Mouse (Mus musculus) embryonic facial prominence, embryonic 10.5 days (tissue): ENCODE measurements around the gene Celsr3. TPM values are rescaled to one million over a fixed set of nuclear protein-coding genes. Genes with fewer than 3 reads are reported as not detected.
A peak's percentile ranks its signal among the peaks of the same experiment; 100 is the strongest.

ENCODE experiments used
- DNase-seq: peaks from one replicate; pipeline ENCODE4 v3.0.0-alpha.2; 2017; ENCODE audit warnings: low spot score
- H3K27ac ChIP-seq: fragments of 300-500 bp; sonication (generic); replicated peaks from 2 replicates; pipeline ENCODE4 v1.5.1; 2016; ENCODE audit warnings: mild to moderate bottlenecking
- H3K27me3 ChIP-seq: fragments of 300-500 bp; sonication (generic); replicated peaks from 2 replicates; pipeline ENCODE4 v1.6.1; 2016; ENCODE audit warnings: low read depth, mild to moderate bottlenecking; ENCODE audit not compliant: poor library complexity, severe bottlenecking
- H3K36me3 ChIP-seq: fragments of 300-500 bp; sonication (generic); replicated peaks from 2 replicates; pipeline ENCODE4 v1.6.1; 2016; ENCODE audit warnings: mild to moderate bottlenecking, moderate library complexity
- H3K4me1 ChIP-seq: fragments of 300-500 bp; sonication (generic); 2 replicates; pipeline ENCODE4 v1.6.1; 2016
- H3K4me3 ChIP-seq: fragments of 300-500 bp; sonication (generic); 2 replicates; pipeline ENCODE4 v1.5.1; 2016; ENCODE audit warnings: mild to moderate bottlenecking, moderate library complexity
- H3K9me3 ChIP-seq: fragments of 300-500 bp; sonication (generic); 2 replicates; pipeline ENCODE4 v1.6.1; 2016; ENCODE audit warnings: mild to moderate bottlenecking
- WGBS: fragments of 180-500 bp; shearing (Covaris S2); methylation state at CpG from one replicate; pipeline ENCODE4 v1.1.7; 2016; 5-methylcytosine and 5-hydroxymethylcytosine counted together
- polyA plus RNA-seq: library from polyadenylated mRNA; unstranded; fragments of >200 nt; fragmentation: Nextera tagmentation; extraction: Ambion mirVana; gene quantifications from 2 replicates; pipeline ENCODE4 v1.2.1, GENCODE M21; 2016

Gene Celsr3
- polyA plus RNA-seq, 1 experiment from 2014 or later, result 1.6 TPM

DNA sequence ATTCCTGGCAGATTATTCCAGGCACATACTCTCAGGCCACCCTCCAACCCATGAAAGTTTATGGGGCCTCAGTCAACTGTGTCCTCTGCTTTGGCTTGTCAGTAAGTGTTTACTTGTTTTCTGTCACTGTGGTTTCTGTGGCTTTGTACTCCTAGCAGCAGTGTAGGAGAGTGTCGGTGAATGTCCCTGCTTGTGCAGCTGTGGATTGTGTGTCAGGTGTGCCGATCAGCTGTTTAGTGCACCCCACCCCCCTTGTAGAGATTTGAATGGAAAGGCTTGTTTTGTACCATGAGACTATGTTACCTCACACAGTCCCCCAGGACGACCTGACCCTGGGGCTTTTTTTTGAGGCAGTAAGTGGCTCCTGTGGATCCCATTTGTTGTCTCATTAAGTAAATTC lies 33.4 kb upstream of the Celsr3 start:
- Histone ChIP-seq H3K4me1 (peaks cover 63% of the 10 kb centered on the region), H3K4me3 (no peak overlapping the region), H3K27me3 (no peaks in the 10 kb centered on the region), H3K9me3 (no peaks in the 10 kb centered on the region), H3K36me3 (peaks cover 49% of the 10 kb centered on the region), H3K27ac (no peak overlapping the region)
- DNase-seq, result no peak
- WGBS, result 60% methylated on average over 3 of the region's 3 CpGs

DNA sequence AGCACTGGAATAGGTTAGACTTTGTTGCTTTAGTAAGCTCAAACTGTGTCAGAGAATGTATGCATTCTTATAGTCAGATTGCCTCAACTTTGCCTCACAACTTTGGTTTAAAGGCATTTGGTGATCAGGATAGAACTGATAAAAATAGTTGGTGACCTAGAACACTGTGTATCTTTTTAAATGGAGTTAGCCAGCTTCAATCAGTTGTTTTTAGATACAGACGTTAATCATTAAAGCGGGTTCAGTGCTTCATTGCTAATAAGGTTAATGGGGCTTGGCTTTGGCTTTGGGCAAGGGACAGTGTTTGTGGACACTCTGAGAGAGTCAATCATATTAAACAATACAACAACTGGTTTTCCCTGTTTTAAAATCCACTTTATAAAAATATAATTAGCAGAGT lies 30.8 kb upstream of the Celsr3 start:
- WGBS, result 71% methylated on average over 2 of the region's 2 CpGs
- no peak for DNase-seq
- no peaks in the 10 kb centered on the region for H3K27me3 ChIP-seq
- peaks cover 42% of the 10 kb centered on the region for H3K4me1 ChIP-seq
- no peak overlapping the region for H3K27ac ChIP-seq
- H3K36me3 ChIP-seq, result peaks cover 59% of the 10 kb centered on the region
- no peak overlapping the region for H3K4me3 ChIP-seq
- H3K9me3 ChIP-seq, result no peaks in the 10 kb centered on the region

DNA sequence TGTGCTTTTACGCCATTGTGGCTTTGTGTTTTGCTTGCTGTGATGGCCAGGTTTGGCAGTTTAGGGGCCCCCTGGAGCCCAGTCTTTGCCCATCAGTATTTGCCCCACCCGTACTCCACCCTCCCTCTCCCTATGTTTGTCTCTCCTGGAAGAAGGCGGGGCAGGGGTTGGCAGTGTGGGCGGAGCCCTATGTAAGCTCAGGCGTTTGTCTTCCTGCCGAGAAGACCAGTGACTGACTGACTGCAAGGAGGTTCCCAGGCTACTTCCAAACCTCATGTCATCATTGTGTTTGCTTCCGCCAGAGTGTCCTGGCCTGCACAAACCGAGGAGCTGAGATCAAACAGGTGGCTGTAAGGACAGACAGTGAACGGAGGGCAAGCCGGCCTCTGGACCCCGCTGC lies 30.4 kb upstream of the Celsr3 start:
- Histone ChIP-seq H3K4me1 (peaks cover 42% of the 10 kb centered on the region), H3K27me3 (no peaks in the 10 kb centered on the region), H3K4me3 (no peak overlapping the region), H3K9me3 (no peaks in the 10 kb centered on the region), H3K36me3 (peaks cover 62% of the 10 kb centered on the region), H3K27ac (no peak overlapping the region)
- WGBS, result 50% methylated on average over 11 of the region's 11 CpGs
- DNase-seq, result no peak

GRCm38 (mm10) chr9:108796351-108796981 lies 29.7 kb upstream of the Celsr3 start:
- Histone ChIP-seq H3K27ac (no peak overlapping the region), H3K27me3 (no peaks in the 10 kb centered on the region), H3K36me3 (peaks cover 69% of the 10 kb centered on the region), H3K9me3 (no peaks in the 10 kb centered on the region), H3K4me3 (no peak overlapping the region), H3K4me1 (peaks cover 42% of the 10 kb centered on the region)
- 86% methylated on average over 4 of the region's 4 CpGs for WGBS
- no peak for DNase-seq

- H3K36me3 ChIP-seq, result peaks cover 79% of the 10 kb centered on the region
- H3K27me3 ChIP-seq, result no peaks in the 10 kb centered on the region
- no peak overlapping the region for H3K27ac ChIP-seq
- H3K9me3 ChIP-seq, result no peaks in the 10 kb centered on the region
- H3K4me1 ChIP-seq, result peaks cover 35% of the 10 kb centered on the region
- no peak overlapping the region for H3K4me3 ChIP-seq
- no peak for DNase-seq
- WGBS, result 91% methylated on average over 7 of the region's 7 CpGs
These were observed 28.6 kb upstream of the Celsr3 start for GRCm38 (mm10) chr9:108797477-108797876.

DNA sequence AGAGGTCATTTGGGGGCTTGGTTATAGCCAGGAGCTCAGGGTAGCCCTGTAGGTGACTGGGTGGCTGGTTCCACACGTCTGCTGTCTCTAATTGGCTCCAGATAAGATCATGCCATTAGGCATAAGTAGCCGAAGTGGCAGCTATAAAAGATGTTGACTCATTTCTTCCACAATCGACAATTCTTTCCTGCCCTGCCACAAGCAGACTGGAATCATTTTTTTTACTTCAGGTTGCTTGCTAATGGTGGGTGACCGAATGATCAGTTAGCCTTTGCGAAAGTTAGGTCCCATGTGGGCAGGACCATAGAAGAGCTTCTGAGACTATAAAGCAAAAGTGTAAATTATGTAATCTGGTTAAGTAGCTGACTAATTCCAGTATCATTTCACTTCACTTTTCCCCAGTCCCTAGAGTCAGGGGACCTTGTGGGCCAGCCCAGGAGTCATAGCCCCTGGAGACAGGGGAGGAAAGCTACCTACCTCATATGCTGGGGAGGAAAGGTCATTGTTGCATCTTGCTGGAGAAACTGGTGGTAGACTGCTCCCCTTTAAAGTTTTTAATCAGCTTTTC lies 27.5 kb upstream of the Celsr3 start:
- Histone ChIP-seq H3K27me3 (no peaks in the 10 kb centered on the region), H3K9me3 (no peaks in the 10 kb centered on the region), H3K27ac (no peak overlapping the region), H3K4me3 (no peak overlapping the region), H3K4me1 (peaks cover 25% of the 10 kb centered on the region), H3K36me3 (peaks cover 85% of the 10 kb centered on the region)
- 88% methylated on average over 5 of the region's 5 CpGs for WGBS
- DNase-seq, result no peak

- no peak overlapping the region for H3K4me3 ChIP-seq
- WGBS, result 87% methylated on average over 3 of the region's 3 CpGs
- H3K4me1 ChIP-seq, result peaks cover 18% of the 10 kb centered on the region
- DNase-seq, result no peak
- H3K9me3 ChIP-seq, result no peaks in the 10 kb centered on the region
- no peak overlapping the region for H3K27ac ChIP-seq
- peaks cover 88% of the 10 kb centered on the region for H3K36me3 ChIP-seq
- no peaks in the 10 kb centered on the region for H3K27me3 ChIP-seq
These were observed 26.6 kb upstream of the Celsr3 start for GRCm38 (mm10) chr9:108799564-108799963.

DNA sequence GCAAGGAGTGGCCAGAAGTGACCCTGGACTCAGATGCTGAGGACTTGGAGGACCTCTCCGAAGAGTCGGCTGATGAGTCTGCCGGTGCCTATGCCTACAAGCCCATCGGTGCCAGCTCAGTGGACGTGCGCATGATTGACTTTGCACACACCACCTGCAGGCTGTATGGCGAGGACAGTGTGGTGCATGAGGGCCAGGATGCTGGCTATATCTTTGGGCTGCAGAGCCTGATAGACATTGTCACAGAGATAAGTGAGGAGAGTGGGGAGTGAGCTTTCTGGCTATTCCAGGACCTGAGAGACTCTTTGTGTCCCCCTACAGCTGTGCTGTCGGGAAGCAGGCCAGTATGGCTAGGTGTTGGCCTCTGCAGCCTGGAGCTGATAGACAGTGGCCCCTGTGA lies 20.4 kb upstream of the Celsr3 start:
- Histone ChIP-seq H3K4me1 (peaks cover 23% of the 10 kb centered on the region), H3K36me3 (peaks cover 68% of the 10 kb centered on the region), H3K4me3 (no peak overlapping the region), H3K27me3 (no peaks in the 10 kb centered on the region), H3K27ac (no peak overlapping the region), H3K9me3 (no peaks in the 10 kb centered on the region)
- WGBS, result 91% methylated on average over 8 of the region's 8 CpGs
- no peak for DNase-seq

- no peak for DNase-seq
- H3K36me3 ChIP-seq, result peaks cover 67% of the 10 kb centered on the region
These were observed 19.7 kb upstream of the Celsr3 start for GRCm38 (mm10) chr9:108806379-108806778.

DNA sequence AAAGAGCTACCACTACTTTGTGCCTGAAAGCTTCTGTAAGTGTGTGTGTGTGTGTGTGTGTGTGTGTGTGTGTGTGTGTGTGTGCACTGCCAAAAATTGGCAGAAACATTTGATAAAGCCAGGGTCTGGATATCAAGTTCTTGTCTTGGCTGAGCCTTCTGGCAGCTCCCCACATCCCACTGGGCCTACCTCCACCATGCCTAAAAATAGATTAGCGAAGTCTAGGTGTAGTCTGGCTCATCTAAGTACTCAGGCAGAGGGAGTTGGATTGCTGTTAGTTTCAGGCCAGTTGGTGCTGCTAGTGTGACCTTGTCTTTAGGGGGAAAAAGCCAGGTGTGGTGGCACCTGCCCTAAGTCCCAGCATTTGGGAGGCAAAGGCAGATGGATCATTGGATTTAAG lies 19.3 kb upstream of the Celsr3 start:
- H3K4me3 ChIP-seq, result no peak overlapping the region
- H3K27ac ChIP-seq, result no peak overlapping the region
- H3K27me3 ChIP-seq, result no peaks in the 10 kb centered on the region
- DNase-seq, result no peak
- H3K9me3 ChIP-seq, result no peaks in the 10 kb centered on the region
- H3K36me3 ChIP-seq, result peaks cover 67% of the 10 kb centered on the region
- H3K4me1 ChIP-seq, result peaks cover 23% of the 10 kb centered on the region
- WGBS, result 92% methylated on average over 1 of the region's 1 CpGs

More at GRCm38 (mm10) chr9:108806379-108806778, 19.7 kb upstream of the Celsr3 start:
- H3K27me3 ChIP-seq, result no peaks in the 10 kb centered on the region
- H3K4me3 ChIP-seq, result no peak overlapping the region
- peaks cover 23% of the 10 kb centered on the region for H3K4me1 ChIP-seq
- no peaks in the 10 kb centered on the region for H3K9me3 ChIP-seq
- no peak overlapping the region for H3K27ac ChIP-seq

GRCm38 (mm10) chr9:108807674-108808073 lies 18.4 kb upstream of the Celsr3 start:
- Histone ChIP-seq H3K4me1 (peaks cover 23% of the 10 kb centered on the region), H3K9me3 (no peaks in the 10 kb centered on the region), H3K4me3 (peak overlapping the region; percentile 86), H3K27ac (peak overlapping the region; percentile 86), H3K36me3 (peaks cover 67% of the 10 kb centered on the region), H3K27me3 (no peaks in the 10 kb centered on the region)
- DNase-seq, result no peak
- 77% methylated on average over 5 of the region's 5 CpGs for WGBS

- WGBS, result under 1% methylated on average over 62 of the region's 62 CpGs
- Histone ChIP-seq H3K4me1 (peaks cover 23% of the 10 kb centered on the region), H3K36me3 (peaks cover 67% of the 10 kb centered on the region)
These were observed 17.9 kb upstream of the Celsr3 start, which contains the start of gene Nckipsd for GRCm38 (mm10) chr9:108808163-108808665. Gene Nckipsd, plus strand, starts transcription at chr9:108808368.

DNA sequence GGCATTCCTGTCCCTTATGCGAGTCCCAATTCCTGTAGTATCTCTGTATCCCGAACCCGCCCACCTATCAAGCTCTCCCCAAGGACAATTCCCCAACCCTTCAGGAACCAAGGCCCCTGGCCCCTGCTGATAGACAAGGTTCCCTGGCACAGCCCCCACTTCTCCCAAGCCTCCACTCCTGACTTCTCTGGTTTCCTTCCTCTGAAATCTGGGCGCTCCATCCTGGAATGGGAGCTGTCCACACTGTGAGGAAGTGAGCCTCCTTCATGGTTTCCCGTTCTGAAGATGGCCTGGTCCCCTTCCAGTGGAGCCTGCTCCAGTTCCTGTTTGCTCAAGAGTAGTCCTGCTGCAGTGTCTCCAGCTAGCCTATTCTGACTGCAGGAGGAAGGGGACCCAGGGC lies 16.9 kb upstream of the Celsr3 start:
- H3K4me3 ChIP-seq, result peak overlapping the region; percentile 86
- no peaks in the 10 kb centered on the region for H3K9me3 ChIP-seq
- H3K27ac ChIP-seq, result 0 out of 2 replicates have a peak overlapping the region, but pooled peaks have one; percentile 86
- no peak for DNase-seq
- H3K27me3 ChIP-seq, result no peaks in the 10 kb centered on the region
- peaks cover 23% of the 10 kb centered on the region for H3K4me1 ChIP-seq
- 57% methylated on average over 5 of the region's 5 CpGs for WGBS
- peaks cover 67% of the 10 kb centered on the region for H3K36me3 ChIP-seq

More at GRCm38 (mm10) chr9:108808163-108808665, 17.9 kb upstream of the Celsr3 start, which contains the start of gene Nckipsd:
- DNase-seq, result peak; percentile 97
- Histone ChIP-seq H3K27ac (peak within 1 kb of the TSS; percentile 86), H3K4me3 (peak within 1 kb of the TSS; percentile 86), H3K27me3 (no peaks in the 10 kb centered on the region), H3K9me3 (no peaks in the 10 kb centered on the region)
